Mouse (Mus musculus) heart, embryonic 12.5 days (tissue): ENCODE measurements around the gene Col26a1. TPM values are rescaled to one million over a fixed set of nuclear protein-coding genes. Genes with fewer than 3 reads are reported as not detected.

Experiments used
- ATAC-seq: fragments of 200-750 bp; cut with Nextera tagmentation; 2 replicates; pipeline ENCODE4 v1.8.0; 2017; ENCODE audit warnings: moderate TSS enrichment, moderate library complexity; ENCODE audit not compliant: insufficient number of reproducible peaks, low FRiP score
- H3K27ac ChIP-seq: fragments of 300-500 bp; sonication (generic); 2 replicates; pipeline ENCODE4 v1.5.1; 2016; ENCODE audit warnings: mild to moderate bottlenecking, moderate library complexity; ENCODE audit not compliant: poor library complexity, severe bottlenecking
- H3K27me3 ChIP-seq: fragments of 300-500 bp; sonication (generic); replicated peaks from 2 replicates; pipeline ENCODE4 v1.6.1; 2016; ENCODE audit warnings: mild to moderate bottlenecking, moderate library complexity
- H3K36me3 ChIP-seq: fragments of 300-500 bp; sonication (generic); 2 replicates; pipeline ENCODE4 v1.6.1; 2016; ENCODE audit warnings: mild to moderate bottlenecking, moderate library complexity
- H3K4me1 ChIP-seq: fragments of 300-500 bp; sonication (generic); replicated peaks from 2 replicates; pipeline ENCODE4 v1.6.1; 2016; ENCODE audit warnings: mild to moderate bottlenecking
- H3K4me2 ChIP-seq: fragments of 300-500 bp; sonication (generic); 2 replicates; pipeline ENCODE4 v1.6.1; 2016; ENCODE audit warnings: mild to moderate bottlenecking, moderate library complexity
- H3K4me3 ChIP-seq: fragments of 300-500 bp; sonication (generic); 2 replicates; pipeline ENCODE4 v1.5.1; 2016; ENCODE audit warnings: mild to moderate bottlenecking
- H3K9ac ChIP-seq: fragments of 300-500 bp; sonication (generic); 2 replicates; pipeline ENCODE4 v1.6.1; 2016; ENCODE audit warnings: mild to moderate bottlenecking, moderate library complexity
- H3K9me3 ChIP-seq: fragments of 300-500 bp; sonication (generic); replicated peaks from 2 replicates; pipeline ENCODE4 v1.6.1; 2016; ENCODE audit warnings: mild to moderate bottlenecking, moderate library complexity
- WGBS: fragments of 180-500 bp; shearing (Covaris S2); methylation state at CpG from one replicate; pipeline ENCODE4 v1.1.7; 2016; 5-methylcytosine and 5-hydroxymethylcytosine counted together
- polyA plus RNA-seq: library from polyadenylated mRNA; unstranded; fragments of >200 nt; fragmentation: Nextera tagmentation; extraction: Ambion mirVana; gene quantifications from 2 replicates; pipeline ENCODE4 v1.2.1, GENCODE M21; 2016

Col26a1 gene
- polyA plus RNA-seq, 1 experiment from 2014 or later, result 21.6 TPM

- Histone ChIP-seq H3K36me3 (no peaks in the 10 kb centered on the region), H3K27me3 (no peaks in the 10 kb centered on the region; the same call in 1 of the 2 replicates), H3K4me2 (no peak overlapping the region), H3K9ac (no peak overlapping the region), H3K27ac (no peak overlapping the region), H3K9me3 (peaks cover 9% of the 10 kb centered on the region; the same call in 1 of the 2 replicates), H3K4me1 (0 out of 2 replicates have a peak, but pooled peaks cover 8% of the 10 kb centered on the region), H3K4me3 (no peak overlapping the region)
- no peak for ATAC-seq
- 38% methylated on average over 10 of the region's 10 CpGs for WGBS
These were observed 102.5 kb downstream of the Col26a1 start for GRCm38 (mm10) chr5:136780465-136780864.

- H3K9ac ChIP-seq, result no peak overlapping the region
- no peak overlapping the region for H3K27ac ChIP-seq
- ATAC-seq, result no peak
- 0 out of 2 replicates have a peak, but pooled peaks cover 8% of the 10 kb centered on the region for H3K4me1 ChIP-seq
- H3K27me3 ChIP-seq, result no peaks in the 10 kb centered on the region; the same call in 1 of the 2 replicates
- no peak overlapping the region for H3K4me2 ChIP-seq
- no peaks in the 10 kb centered on the region for H3K36me3 ChIP-seq
- peaks cover 14% of the 10 kb centered on the region; the same call in 1 of the 2 replicates for H3K9me3 ChIP-seq
- WGBS, result 82% methylated on average over 6 of the region's 6 CpGs
- no peak overlapping the region for H3K4me3 ChIP-seq
These were observed 103.1 kb downstream of the Col26a1 start for GRCm38 (mm10) chr5:136779946-136780345.

- Histone ChIP-seq H3K4me1 (0 out of 2 replicates have a peak, but pooled peaks cover 4% of the 10 kb centered on the region), H3K36me3 (no peaks in the 10 kb centered on the region), H3K27ac (no peak overlapping the region), H3K4me2 (no peak overlapping the region), H3K27me3 (no peaks in the 10 kb centered on the region), H3K9ac (no peak overlapping the region), H3K9me3 (peaks cover 16% of the 10 kb centered on the region), H3K4me3 (no peak overlapping the region)
- ATAC-seq, result no peak
- 67% methylated on average over 3 of the region's 3 CpGs for WGBS
These were observed 107.5 kb downstream of the Col26a1 start for GRCm38 (mm10) chr5:136775548-136775947.

- peak; percentile 40; the same call in 1 of the 2 replicates for ATAC-seq
- Histone ChIP-seq H3K9ac (no peak overlapping the region), H3K4me3 (no peak overlapping the region), H3K4me2 (no peak overlapping the region), H3K4me1 (0 out of 2 replicates have a peak, but pooled peaks cover 4% of the 10 kb centered on the region), H3K9me3 (peaks cover 16% of the 10 kb centered on the region), H3K36me3 (no peaks in the 10 kb centered on the region), H3K27me3 (no peaks in the 10 kb centered on the region), H3K27ac (no peak overlapping the region)
- 48% methylated on average over 22 of the region's 22 CpGs for WGBS
These were observed 109.7 kb downstream of the Col26a1 start for GRCm38 (mm10) chr5:136773044-136774039.

GRCm38 (mm10) chr5:136771132-136771531 lies 111.9 kb downstream of the Col26a1 start:
- WGBS, result 81% methylated on average over 10 of the region's 10 CpGs
- Histone ChIP-seq H3K9me3 (peaks cover 11% of the 10 kb centered on the region), H3K27ac (no peak overlapping the region), H3K4me2 (no peak overlapping the region), H3K9ac (no peak overlapping the region), H3K27me3 (no peaks in the 10 kb centered on the region), H3K4me1 (0 out of 2 replicates have a peak, but pooled peaks cover 4% of the 10 kb centered on the region), H3K4me3 (no peak overlapping the region), H3K36me3 (no peaks in the 10 kb centered on the region)
- no peak for ATAC-seq

GRCm38 (mm10) chr5:136767304-136767703 lies 115.7 kb downstream of the Col26a1 start:
- Histone ChIP-seq H3K36me3 (no peaks in the 10 kb centered on the region), H3K4me3 (no peak overlapping the region), H3K4me1 (peaks cover 8% of the 10 kb centered on the region), H3K27ac (no peak overlapping the region), H3K4me2 (no peak overlapping the region), H3K9ac (no peak overlapping the region), H3K9me3 (no peaks in the 10 kb centered on the region), H3K27me3 (no peaks in the 10 kb centered on the region)
- WGBS, result 82% methylated on average over 9 of the region's 9 CpGs
- no peak for ATAC-seq

- no peak overlapping the region for H3K4me2 ChIP-seq
- H3K4me3 ChIP-seq, result no peak overlapping the region
- ATAC-seq, result no peak
- H3K9ac ChIP-seq, result no peak overlapping the region
- H3K9me3 ChIP-seq, result no peaks in the 10 kb centered on the region
- H3K4me1 ChIP-seq, result peaks cover 8% of the 10 kb centered on the region
- 25% methylated on average over 8 of the region's 8 CpGs for WGBS
- H3K36me3 ChIP-seq, result no peaks in the 10 kb centered on the region
- no peak overlapping the region for H3K27ac ChIP-seq
- no peaks in the 10 kb centered on the region for H3K27me3 ChIP-seq
These were observed 118.8 kb downstream of the Col26a1 start for GRCm38 (mm10) chr5:136764157-136764669.

- ATAC-seq, result no peak
- Histone ChIP-seq H3K36me3 (no peaks in the 10 kb centered on the region), H3K9ac (no peak overlapping the region), H3K27ac (no peak overlapping the region), H3K4me2 (no peak overlapping the region), H3K9me3 (no peaks in the 10 kb centered on the region), H3K4me1 (peaks cover 8% of the 10 kb centered on the region), H3K27me3 (no peaks in the 10 kb centered on the region), H3K4me3 (no peak overlapping the region)
- 51% methylated on average over 6 of the region's 6 CpGs for WGBS
These were observed 122.7 kb downstream of the Col26a1 start for GRCm38 (mm10) chr5:136760345-136760744.

GRCm38 (mm10) chr5:136759781-136760180 lies 123.2 kb downstream of the Col26a1 start:
- no peak for ATAC-seq
- Histone ChIP-seq H3K27me3 (no peaks in the 10 kb centered on the region), H3K4me1 (peaks cover 8% of the 10 kb centered on the region), H3K9me3 (no peaks in the 10 kb centered on the region), H3K4me3 (no peak overlapping the region), H3K9ac (no peak overlapping the region), H3K36me3 (no peaks in the 10 kb centered on the region), H3K27ac (no peak overlapping the region), H3K4me2 (no peak overlapping the region)
- 46% methylated on average over 6 of the region's 6 CpGs for WGBS

- no peaks in the 10 kb centered on the region for H3K27me3 ChIP-seq
- H3K4me1 ChIP-seq, result no peaks in the 10 kb centered on the region; the same call in 1 of the 2 replicates
- H3K27ac ChIP-seq, result no peak overlapping the region
- ATAC-seq, result no peak
- no peak overlapping the region for H3K4me3 ChIP-seq
- H3K36me3 ChIP-seq, result peaks cover 13% of the 10 kb centered on the region
- no peak overlapping the region for H3K9ac ChIP-seq
- peaks cover 6% of the 10 kb centered on the region for H3K9me3 ChIP-seq
- 3% methylated on average over 3 of the region's 3 CpGs for WGBS
- no peak overlapping the region for H3K4me2 ChIP-seq
These were observed 127.3 kb downstream of the Col26a1 start for GRCm38 (mm10) chr5:136755696-136756095.

GRCm38 (mm10) chr5:136754053-136754591 lies 128.9 kb downstream of the Col26a1 start:
- Histone ChIP-seq H3K9ac (no peak overlapping the region), H3K27ac (no peak overlapping the region), H3K9me3 (peaks cover 22% of the 10 kb centered on the region), H3K36me3 (peaks cover 29% of the 10 kb centered on the region), H3K4me2 (no peak overlapping the region), H3K27me3 (no peaks in the 10 kb centered on the region), H3K4me1 (no peaks in the 10 kb centered on the region; the same call in 1 of the 2 replicates), H3K4me3 (no peak overlapping the region)
- WGBS, result 59% methylated on average over 14 of the region's 14 CpGs
- ATAC-seq, result no peak
